Mouse (Mus musculus) heart, postnatal 10 days (tissue): ENCODE measurements around the gene Col5a1. TPM values are rescaled to one million over a fixed set of nuclear protein-coding genes. Genes with fewer than 3 reads are reported as not detected.

ENCODE experiments used
- DNase-seq, 2 experiments: peaks; one replicate each; pipeline ENCODE4 v3.0.0; 2021
- intact Hi-C: fragments of 180-260 bp; cut with DNase I; formaldehyde crosslinking; loops from one replicate; pipeline ENCODE4 v1.15.1; 2025
- total RNA-seq, 2 experiments: library from RNA; stranded (reverse); gene quantifications; 2 replicates each; pipeline ENCODE4 v1.2.3; 2021

Col5a1 gene
- total RNA-seq, 2 experiments from 2014 or later, result 157 to 164 TPM

DNA sequence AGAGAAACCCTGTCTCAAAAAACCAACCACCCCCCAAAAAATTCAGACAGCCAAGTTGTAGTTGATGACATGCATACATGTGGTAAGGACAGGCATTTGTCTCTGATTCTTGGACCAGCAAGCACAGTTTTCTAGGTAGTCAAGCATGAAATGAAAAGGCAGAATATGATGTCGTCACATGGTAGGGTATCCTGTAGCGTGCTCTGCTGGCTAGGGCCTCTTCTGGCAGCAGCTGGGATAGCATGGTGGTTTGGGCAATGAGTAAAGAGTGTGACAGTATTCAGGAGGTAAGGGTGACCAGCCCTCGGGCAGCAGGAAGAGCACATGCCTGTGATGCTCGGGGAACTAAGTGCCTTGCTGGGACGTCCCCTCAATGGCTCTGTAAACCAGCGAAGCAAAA is 73.0 kb downstream of the Col5a1 start:
- no peak for DNase-seq

GRCm38 (mm10) chr2:27961190-27961589 is 75.0 kb downstream of the Col5a1 start:
- intact Hi-C loops, result no loop called here
- DNase-seq, result no peak

More for the DNA sequence above, 73.0 kb downstream of the Col5a1 start:
- intact Hi-C loops, result no loop called here

DNA sequence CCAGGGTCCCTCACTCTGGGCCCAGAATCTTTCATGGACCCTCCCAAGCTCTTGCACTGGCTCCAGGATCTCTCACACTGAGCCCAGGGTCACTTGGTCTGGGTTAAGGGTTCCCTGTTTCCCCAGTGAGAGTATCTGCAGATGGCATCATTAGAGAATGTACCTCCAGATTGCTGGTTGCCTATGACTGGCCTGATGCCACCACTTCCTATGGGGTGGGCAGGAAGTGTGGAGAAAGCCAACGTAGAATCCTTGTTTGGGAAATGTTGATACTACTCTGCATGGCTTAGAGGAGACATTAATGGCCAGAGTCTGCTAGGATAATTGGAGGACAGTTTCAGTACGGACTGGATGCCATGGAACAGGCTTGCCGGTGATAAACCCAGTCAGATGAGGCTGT is 76.2 kb downstream of the Col5a1 start:
- intact Hi-C loops, result no loop called here
- no peak for DNase-seq

DNA sequence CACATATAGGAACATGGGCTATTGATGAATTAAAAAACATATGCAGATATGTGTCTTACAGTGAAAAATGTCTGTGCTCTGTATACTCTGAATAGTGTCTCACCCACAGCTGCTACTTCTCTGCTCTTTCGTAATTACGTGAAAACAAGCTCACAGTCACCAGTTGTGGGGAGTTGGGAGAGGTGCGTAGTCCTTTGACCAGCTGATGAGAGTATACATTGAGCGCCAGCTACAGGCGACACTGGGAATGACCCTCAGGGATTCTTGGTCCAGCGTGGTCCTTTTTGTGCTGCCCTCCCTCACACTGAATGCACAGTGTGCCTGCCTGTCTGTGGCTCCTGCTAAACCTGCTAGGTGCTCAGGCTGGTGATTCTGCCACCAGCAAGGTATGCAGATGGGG is 82.9 kb downstream of the Col5a1 start:
- DNase-seq, result peak; percentile 52 to 70
- intact Hi-C loops, result loop anchor here (1.0 kb wide), 1 partner anchor 199 kb away; no protein-coding TSS in a partner anchor

GRCm38 (mm10) chr2:27973840-27974239 is 87.6 kb downstream of the Col5a1 start:
- intact Hi-C loops, result loop anchor here (1.0 kb wide), 1 partner anchor 47 kb away; no protein-coding TSS in a partner anchor
- DNase-seq, result peak; percentile 56 to 77

- DNase-seq, result no peak
- intact Hi-C loops, result no loop called here
These were observed 89.6 kb downstream of the Col5a1 start for GRCm38 (mm10) chr2:27975786-27976185.

DNA sequence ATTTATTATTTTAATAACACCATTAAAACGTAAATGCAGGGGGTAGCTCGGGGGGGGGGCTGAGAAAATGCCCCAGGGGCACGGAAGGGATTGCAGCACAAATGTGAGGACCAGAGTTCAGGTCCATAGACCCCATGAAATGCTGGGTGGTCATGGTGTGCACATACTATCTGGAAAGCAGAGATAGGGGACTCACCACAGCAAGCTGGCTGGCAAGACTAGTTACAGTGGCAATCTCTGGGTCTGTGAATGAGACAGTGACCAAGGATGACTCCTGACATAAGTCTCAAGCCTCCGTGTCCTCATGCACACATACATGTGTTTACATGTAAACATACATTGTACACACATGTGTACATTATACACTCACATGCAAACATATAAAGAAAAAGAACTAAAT is 90.3 kb downstream of the Col5a1 start:
- intact Hi-C loops, result no loop called here

DNA sequence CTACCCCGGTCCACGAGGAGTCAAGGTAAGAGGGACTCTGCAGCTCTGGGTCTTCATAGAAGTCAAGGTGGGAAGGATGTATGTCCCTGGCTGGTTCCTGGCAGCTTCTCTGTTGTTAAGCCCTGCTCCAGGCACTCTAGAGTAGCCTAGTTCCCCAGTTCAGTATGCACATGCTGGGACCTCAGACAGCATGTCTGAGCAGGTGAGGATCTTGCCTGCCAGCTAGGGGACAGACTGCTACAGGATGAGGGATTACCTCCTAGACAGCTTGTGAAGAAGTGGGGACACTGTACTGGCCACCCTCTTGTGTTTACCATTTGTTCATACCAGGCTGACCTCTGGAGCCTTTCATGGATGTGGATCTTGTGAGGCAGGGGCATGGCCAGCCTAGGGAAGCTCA is 94.8 kb downstream of the Col5a1 start:
- DNase-seq, result no peak
- intact Hi-C loops, result loop anchor here (5.0 to 10.0 kb wide), 2 partner anchors 204 to 436 kb away; no protein-coding TSS in a partner anchor

More for the DNA sequence above, 90.3 kb downstream of the Col5a1 start:
- no peak for DNase-seq

DNA sequence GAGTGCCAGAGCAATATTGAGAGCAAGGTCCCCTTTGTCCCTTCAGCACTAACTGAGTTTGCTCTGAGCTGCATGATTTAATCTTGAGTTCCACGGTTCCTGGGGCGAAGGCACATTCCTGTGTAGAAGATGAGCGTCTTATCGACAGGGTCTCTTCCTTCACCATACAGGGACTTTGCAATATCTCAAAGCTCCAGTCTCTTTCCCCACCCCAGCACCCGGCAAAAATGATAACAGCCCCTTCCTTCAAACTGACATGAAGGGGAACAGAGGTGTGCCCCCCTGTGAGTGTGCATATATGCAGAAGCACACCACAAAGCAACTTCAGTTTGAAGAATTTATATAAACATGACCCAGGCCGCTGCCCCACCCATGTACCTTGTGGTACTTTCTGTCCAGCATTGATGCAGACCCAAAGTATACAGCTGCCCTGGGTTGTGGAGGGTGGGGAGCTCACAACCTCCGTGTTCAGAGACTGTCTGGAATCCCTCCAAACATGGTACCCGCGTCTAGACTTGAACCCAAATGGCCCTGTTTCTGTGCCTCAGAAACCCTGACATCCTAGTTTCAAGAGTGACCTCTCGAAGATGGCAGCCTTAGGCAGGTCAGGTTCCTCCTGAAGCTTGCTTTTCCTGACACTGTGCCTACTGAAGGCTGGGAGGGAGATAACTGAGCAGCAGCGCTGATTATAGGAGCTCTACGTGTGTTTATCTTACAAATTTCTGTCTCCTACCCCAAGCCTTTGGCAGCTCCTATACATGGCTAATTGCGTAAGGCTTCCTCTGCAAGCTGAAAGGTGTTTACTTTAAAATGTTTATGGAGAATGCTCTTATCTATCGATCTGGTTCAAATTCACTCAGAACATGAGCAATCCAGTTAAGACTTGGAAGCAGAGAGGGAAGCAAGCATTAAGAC is 95.7 kb downstream of the Col5a1 start:
- intact Hi-C loops, result loop anchor here (5.0 to 10.0 kb wide), 2 partner anchors 203 to 435 kb away; no protein-coding TSS in a partner anchor
- DNase-seq, result no peak

DNA sequence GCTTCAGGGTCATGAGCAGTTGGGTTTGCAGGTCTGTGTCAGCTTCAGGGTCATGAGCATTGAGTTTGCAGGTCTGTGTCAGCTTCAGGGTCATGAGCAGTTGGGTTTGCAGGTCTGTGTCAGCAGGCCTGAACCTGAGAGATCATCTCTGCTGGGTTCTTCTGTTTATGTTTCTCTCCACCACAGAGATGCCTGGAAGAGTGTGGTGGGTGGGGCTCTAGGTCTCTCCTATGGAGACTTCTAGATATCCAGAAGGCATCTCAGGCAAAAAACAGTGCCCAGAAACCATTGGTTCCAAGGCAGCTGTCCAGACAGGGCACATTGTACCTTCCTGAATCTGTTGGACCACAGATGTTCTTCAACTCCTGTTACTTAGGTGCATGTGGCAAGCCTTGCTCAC is 96.9 kb downstream of the Col5a1 start:
- intact Hi-C loops, result loop anchor here (5.0 to 10.0 kb wide), 2 partner anchors 202 to 434 kb away; no protein-coding TSS in a partner anchor
- DNase-seq, result no peak

GRCm38 (mm10) chr2:27983884-27984283 is 97.7 kb downstream of the Col5a1 start:
- intact Hi-C loops, result loop anchor here (5.0 to 10.0 kb wide), 2 partner anchors 201 to 433 kb away; no protein-coding TSS in a partner anchor
- peak; percentile 38 to 55 for DNase-seq

- intact Hi-C loops, result loop anchor here (10.0 kb wide), 1 partner anchor 198 kb away; no protein-coding TSS in a partner anchor
- no peak for DNase-seq
These were observed 100.5 kb downstream of the Col5a1 start for GRCm38 (mm10) chr2:27986751-27987150.

DNA sequence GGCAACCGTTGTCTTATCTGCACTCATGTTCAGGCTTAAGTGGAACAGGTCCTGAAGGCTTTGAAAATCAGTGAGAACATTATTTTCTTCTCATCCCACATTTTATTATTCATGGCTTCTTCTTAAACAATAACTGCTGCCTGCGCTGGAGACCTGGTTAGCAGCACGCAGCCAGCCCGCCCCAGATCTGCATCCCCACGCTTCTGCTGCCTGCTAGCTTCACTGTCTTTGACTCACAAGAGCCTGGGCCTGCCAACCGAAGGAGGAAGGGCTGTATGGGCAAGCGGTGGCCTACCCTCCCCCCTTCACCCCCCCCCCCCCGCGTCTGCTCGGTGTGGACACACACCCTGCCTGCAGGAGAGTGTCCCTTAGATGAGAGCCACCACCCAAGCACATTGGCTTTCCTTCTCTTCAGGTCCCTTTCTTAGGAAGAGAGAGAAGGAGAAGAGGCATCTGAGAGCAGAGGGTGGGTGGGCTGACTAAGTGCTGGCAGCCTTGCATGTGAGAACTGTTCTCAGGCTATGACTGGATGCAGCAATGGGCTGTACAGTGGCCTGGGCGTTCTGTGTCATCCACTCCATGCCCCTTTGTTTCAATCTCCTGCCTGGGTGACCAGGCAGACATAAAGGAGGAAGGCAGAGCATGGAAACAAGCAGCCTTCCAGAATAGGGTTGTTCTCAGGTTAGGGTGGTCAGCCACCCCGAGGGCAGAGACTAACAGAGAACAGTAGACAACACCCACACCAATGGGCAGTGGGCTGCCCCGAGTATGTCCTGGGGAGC is 104.4 kb downstream of the Col5a1 start:
- intact Hi-C loops, result no loop called here
- DNase-seq, result no peak

GRCm38 (mm10) chr2:27993416-27993815 is 107.2 kb downstream of the Col5a1 start:
- intact Hi-C loops, result no loop called here
- DNase-seq, result no peak

DNA sequence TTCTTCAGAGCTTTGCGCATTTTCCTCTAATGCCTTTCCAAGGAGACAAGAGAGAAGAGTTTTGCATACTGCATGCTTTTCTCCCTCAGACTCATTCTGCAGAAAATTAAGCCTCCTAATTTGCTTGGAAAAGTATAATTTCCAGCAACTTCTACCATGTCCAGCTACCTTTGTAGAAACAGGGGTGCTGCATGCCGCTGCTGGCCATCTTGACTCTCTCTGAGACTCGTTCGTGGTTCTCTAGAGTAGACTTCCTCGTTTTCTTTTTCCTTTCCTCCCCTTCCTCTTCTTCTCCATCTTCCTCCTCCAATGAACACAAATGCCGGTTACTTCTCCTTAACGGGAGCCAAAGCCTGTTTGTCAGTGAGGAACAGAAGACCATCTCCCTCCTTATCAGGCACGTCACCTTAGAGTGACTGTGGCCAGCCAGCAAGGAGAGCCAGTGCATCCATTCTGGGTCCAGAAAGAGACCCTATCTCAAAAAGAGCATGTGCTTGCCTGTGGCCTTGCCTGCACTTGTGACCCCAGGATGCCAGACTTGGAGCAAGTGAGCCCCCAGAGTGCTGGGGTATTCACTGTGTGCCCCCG is 113.9 kb downstream of the Col5a1 start:
- intact Hi-C loops, result no loop called here
- no peak for DNase-seq

DNA sequence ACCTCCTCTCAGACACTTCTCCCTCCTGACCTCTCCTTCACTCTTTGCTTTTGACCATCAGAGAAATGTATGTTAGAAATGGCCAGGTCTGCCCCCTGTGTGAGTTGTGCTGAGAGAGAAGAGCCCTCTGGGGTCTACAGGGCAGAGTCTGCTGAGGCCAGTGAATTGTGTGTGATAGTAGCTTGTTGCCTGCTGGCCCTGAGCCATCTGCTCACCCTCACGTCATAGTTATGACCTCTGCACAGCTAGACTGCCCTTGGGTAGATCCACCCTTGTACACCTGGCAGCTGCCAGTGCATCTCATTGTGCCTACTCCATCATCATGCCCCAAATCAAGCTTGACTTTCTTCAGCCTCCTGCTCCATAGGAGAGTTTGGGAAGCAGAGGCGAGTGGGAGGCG is 114.4 kb downstream of the Col5a1 start:
- intact Hi-C loops, result no loop called here

GRCm38 (mm10) chr2:28001206-28001605 is 115.0 kb downstream of the Col5a1 start:
- intact Hi-C loops, result no loop called here
- DNase-seq, result no peak

More for the DNA sequence above, 114.4 kb downstream of the Col5a1 start:
- DNase-seq, result no peak

GRCm38 (mm10) chr2:28005187-28005586 is 119.0 kb downstream of the Col5a1 start:
- intact Hi-C loops, result no loop called here
- DNase-seq, result no peak

DNA sequence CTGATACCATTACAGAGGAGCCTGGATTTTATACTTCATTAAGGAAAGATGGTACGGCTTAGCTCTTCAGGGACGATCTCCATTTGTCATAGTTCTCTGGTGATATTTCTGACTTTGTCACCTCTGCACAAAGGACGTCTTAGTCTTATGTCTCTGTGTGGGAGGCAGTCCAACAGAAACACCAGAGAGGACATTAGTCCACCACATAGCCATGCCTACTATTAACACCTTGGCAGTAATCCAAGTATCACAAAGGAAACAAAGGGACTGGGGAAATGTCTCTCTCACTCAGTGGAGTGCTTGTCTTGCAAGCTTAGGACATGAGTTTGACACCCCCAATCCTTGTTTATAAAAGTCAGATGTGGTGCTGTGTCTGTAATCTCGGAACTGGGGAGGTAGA is 122.0 kb downstream of the Col5a1 start:
- no peak for DNase-seq
- intact Hi-C loops, result no loop called here

DNA sequence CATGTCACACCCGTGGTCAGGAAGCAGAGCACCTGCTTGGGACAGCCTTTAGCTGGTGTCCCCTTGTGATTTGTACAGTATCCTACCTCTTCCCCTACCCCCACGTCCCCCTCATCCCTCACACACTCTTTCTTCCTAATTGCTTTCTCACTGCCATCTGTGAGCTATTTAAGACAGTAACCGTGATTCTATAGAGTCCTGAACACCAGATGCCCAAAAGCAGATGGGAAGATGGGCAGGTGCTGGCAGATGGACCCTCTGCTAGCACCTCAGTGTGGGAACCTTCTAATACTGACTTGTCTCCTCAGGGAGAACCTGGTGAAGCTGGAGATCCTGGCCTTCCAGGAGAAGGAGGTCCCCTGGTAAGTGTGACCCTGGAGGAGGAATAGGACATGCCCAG is 126.1 kb downstream of the Col5a1 start:
- intact Hi-C loops, result no loop called here
- DNase-seq, result no peak

- intact Hi-C loops, result no loop called here
- DNase-seq, result no peak
These were observed 128.6 kb downstream of the Col5a1 start for GRCm38 (mm10) chr2:28014778-28015177.
